Mouse (Mus musculus) B cell, adult 62 days (primary cell): ENCODE results near the gene Pgam1. TPM values are rescaled to one million over a fixed set of nuclear protein-coding genes. Genes with fewer than 3 reads are reported as not detected.

ENCODE experiments used
- total RNA-seq: library from RNA; stranded (reverse); gene quantifications from 4 replicates; pipeline ENCODE4 v1.2.4, GENCODE M21; 2023

Gene Pgam1
- 80.9 to 95.2 TPM (median 81.5 TPM) in 4 replicates for total RNA-seq

GRCm38 (mm10) chr19:41911178-41912073, at the start of gene Pgam1:
Pgam1 (plus strand) TSS chr19:41911923.

GRCm38 (mm10) chr19:41895460-41896318, 16.0 kb upstream of the Pgam1 start, which contains the start of gene Rrp12:
Rrp12 (minus strand) TSS chr19:41896173.

GRCm38 (mm10) chr19:41933179-41934086, 21.7 kb downstream of the Pgam1 start, which contains the start of the genes Exosc1 and Zdhhc16:
Exosc1 (minus strand) TSS chr19:41933423.
Zdhhc16 (plus strand) TSS chr19:41933480.

Other genes starting within 250 kb of the Pgam1 start
- gene Slit1, start 168.3 kb upstream of the Pgam1 start, total RNA-seq, result 0.30 to 0.46 TPM (median 0.34 TPM) in 3 of 4 replicates, not detected in the other
- 2.8 to 5.1 TPM (median 3.2 TPM) in 4 replicates for gene Arhgap19, start 109.9 kb upstream of the Pgam1 start, total RNA-seq
- gene Frat1, start 82.0 kb upstream of the Pgam1 start, total RNA-seq, result 35.5 to 40.5 TPM (median 37.3 TPM) in 4 replicates
- 37.5 to 43.8 TPM (median 38.4 TPM) in 4 replicates for gene Frat2, start 63.8 kb upstream of the Pgam1 start, total RNA-seq
- 37.5 to 42.6 TPM (median 39.7 TPM) in 4 replicates for gene Rrp12, start 15.8 kb upstream of the Pgam1 start, total RNA-seq
- 43.1 to 47.9 TPM (median 46.8 TPM) in 4 replicates for gene Exosc1, start 21.5 kb downstream of the Pgam1 start, total RNA-seq
- 33.0 to 38.7 TPM (median 34.5 TPM) in 4 replicates for gene Zdhhc16, start 21.6 kb downstream of the Pgam1 start, total RNA-seq
- gene Mms19, start 69.2 kb downstream of the Pgam1 start, total RNA-seq, result 73.0 to 88.4 TPM (median 77.2 TPM) in 4 replicates
- 4.8 to 7.0 TPM (median 5.7 TPM) in 4 replicates for gene Ubtd1, start 69.8 kb downstream of the Pgam1 start, total RNA-seq
- not detected in 4 replicates for gene Ankrd2, start 124.1 kb downstream of the Pgam1 start, total RNA-seq
- gene Hoga1, start 133.7 kb downstream of the Pgam1 start, total RNA-seq, result not detected in 4 replicates
- gene 4933411K16Rik, start 140.3 kb downstream of the Pgam1 start, total RNA-seq, result not detected in 4 replicates
- gene Morn4, start 174.4 kb downstream of the Pgam1 start, total RNA-seq, result not detected in 4 replicates
- gene Pi4k2a, start 178.5 kb downstream of the Pgam1 start, total RNA-seq, result 46.3 to 50.4 TPM (median 48.0 TPM) in 4 replicates
- gene Avpi1, start 217.1 kb downstream of the Pgam1 start, total RNA-seq, result 3.8 to 4.8 TPM (median 4.2 TPM) in 4 replicates
- 1.1 to 1.6 TPM (median 1.2 TPM) in 4 replicates for gene Marveld1, start 235.5 kb downstream of the Pgam1 start, total RNA-seq